Comparison of ENCODE assay signal across 18 mouse cellular contexts in the genomic region with DNA sequence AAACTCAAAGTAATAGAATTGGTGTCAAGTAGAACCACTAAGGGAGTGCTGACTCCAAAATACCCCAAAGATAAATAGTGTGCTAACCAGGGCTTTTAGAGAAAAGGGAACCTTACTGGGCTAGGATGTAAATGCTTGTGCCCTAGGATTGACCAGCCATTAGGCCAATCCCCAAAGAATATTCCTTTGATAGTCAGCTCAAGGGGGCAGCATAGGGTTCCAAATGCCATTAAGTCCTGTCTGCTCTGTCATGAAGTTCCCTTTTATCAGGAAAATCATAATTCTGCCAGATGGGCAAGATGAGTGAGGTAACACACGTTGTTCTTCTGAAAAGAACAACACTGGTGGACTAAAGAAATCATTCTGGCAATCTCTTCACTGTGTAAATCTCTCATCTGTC.
DNase-seq lines count a peak whose midpoint lies in the region; ATAC-seq and TF ChIP-seq lines count a peak whose summit lies in the region.
"Had no signal": no experiment of that assay in that cellular context is flagged by ENCODE, and none has a peak within 500 bp of the region (broad histone marks: within the 10 kb centered on the region; RNA-seq: fewer than 3 reads in every experiment).

No protein-coding gene starts in this region.

- peak overlapping the region; percentile 16; the same call in 1 of the 2 replicates for H3K27ac ChIP-seq in left cerebral cortex, adult 2 months
- H3K27ac ChIP-seq: embryonic facial prominence, embryonic 13.5 days; liver, embryonic 14.5 days; neural tube, embryonic 13.5 days; stomach, postnatal 0 days had no signal

- peak; percentile 2; the same call in 1 of the 2 replicates for TF ChIP-seq CTCF in left cerebral cortex, adult 2 months (IDR thresholded peaks at IDR 0.05)
- TF ChIP-seq CTCF in Patski (IDR thresholded peaks at IDR 0.05) = peak; percentile 7

- intact Hi-C loops in left cerebral cortex, adult 2 months (cut with DNase I) = no loop called here
- intact Hi-C loops in left cerebral cortex, postnatal 36 days (cut with DNase I) = no loop called here

- DNase-seq in left cerebral cortex, adult 2 months (ENCODE audit: extremely low spot score in 1 of 2, low spot score in 2 of 2) = no peak
- DNase-seq in left cerebral cortex, postnatal 36 days (ENCODE audit: low spot score in 2 of 2) = no peak
- no peak for DNase-seq in Patski (ENCODE audit: low read depth, low spot score)
- peak; percentile 55 for DNase-seq in cerebellum, adult 9-10 months
- DNase-seq in layer of hippocampus, postnatal 10 days (ENCODE audit: low spot score in 2 of 2) = no peak
- DNase-seq in right cerebral cortex, adult 18-20 months = no peak
- DNase-seq: adrenal gland, adult 2 months; heart, postnatal 14 days; kidney, adult 2 months; kidney, postnatal 36 days; right cerebral cortex, postnatal 14 days; thymus, postnatal 25 days had no signal

- ATAC-seq in Patski = no peak
- peak; percentile 27 to 56; a peak in 2 of 4 replicates for ATAC-seq in hematopoietic stem cell, adult 5-6 weeks (replicated peaks in 1 of 2; ENCODE audit: insufficient read depth in 1 of 2, low FRiP score in 2 of 2, low TSS enrichment in 1 of 2, low read depth in 1 of 2, poor library complexity in 2 of 2, severe bottlenecking in 2 of 2)
- ATAC-seq: CD4-positive, CD25-positive, alpha-beta regulatory T cell, adult 4 months had no signal

- POLR2A ChIA-PET in Patski (lab: Charles Lee) = no interaction called here

- peaks cover 4% of the 10 kb centered on the region for H3K27me3 ChIP-seq in Patski

- no peak overlapping the region for H3K4me3 ChIP-seq in left cerebral cortex, adult 2 months
- H3K4me3 ChIP-seq: embryonic facial prominence, embryonic 13.5 days; neural tube, embryonic 13.5 days had no signal

- CTCF ChIA-PET in Patski (lab: Charles Lee) = interaction anchor here (1.1 to 1.5 kb wide), 2 partner anchors 77 to 107 kb away, joined by 3 to 5 read pairs; no protein-coding TSS in a partner anchor

- in situ Hi-C loops in Patski (cut with MboI; ENCODE audit: low pct_unique_long_range_greater_than_20kb) = loop anchor here (10.0 kb wide), 1 partner anchor 64 kb away; no protein-coding TSS in a partner anchor
